9 mouse cellular contexts compared by ENCODE assay signal in the genomic region with DNA sequence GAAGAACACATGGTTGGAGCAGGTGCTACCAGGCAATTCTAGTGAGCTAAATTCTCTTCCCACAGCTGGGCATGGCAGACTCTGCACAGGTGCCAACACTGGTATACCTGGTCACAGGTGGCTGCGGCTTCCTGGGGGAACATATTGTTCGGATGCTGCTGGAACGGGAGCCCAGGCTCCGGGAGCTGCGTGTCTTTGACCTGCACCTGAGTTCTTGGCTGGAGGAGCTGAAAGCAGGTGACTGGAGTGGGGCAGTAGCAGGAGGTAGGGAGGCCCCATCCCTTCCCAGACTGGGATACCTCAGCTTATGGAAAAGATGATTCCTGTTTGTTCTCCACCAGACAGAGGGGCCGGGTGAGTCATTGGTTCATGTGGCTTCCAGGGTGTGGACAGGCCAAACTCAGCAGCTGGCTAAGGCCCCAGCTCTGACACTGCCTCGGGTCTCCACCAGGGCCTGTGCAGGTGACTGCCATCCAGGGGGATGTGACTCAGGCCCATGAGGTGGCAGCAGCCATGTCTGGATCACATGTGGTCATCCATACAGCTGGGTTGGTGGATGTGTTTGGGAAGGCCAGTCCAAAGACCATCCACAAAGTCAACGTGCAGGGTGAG. TPM values are rescaled to one million over a fixed set of nuclear protein-coding genes. Genes with fewer than 3 reads are reported as not detected.
DNase-seq lines count a peak whose midpoint lies in the region; ATAC-seq and TF ChIP-seq lines count a peak whose summit lies in the region.
"Had no signal": no experiment of that assay in that cellular context is flagged by ENCODE, and none has a peak within 500 bp of the region (broad histone marks: within the 10 kb centered on the region; RNA-seq: fewer than 3 reads in every experiment).

No protein-coding gene starts in this region.

- peaks cover 55% of the 10 kb centered on the region for H3K4me1 ChIP-seq in megakaryocyte, embryonic 14.5 days
- peaks cover 8% of the 10 kb centered on the region for H3K4me1 ChIP-seq in heart, postnatal 0 days (ENCODE audit: control insufficient read depth, insufficient read depth)

- peak overlapping the region; percentile 34; the same call in 1 of the 2 replicates for H3K9ac ChIP-seq in heart, postnatal 0 days (replicated peaks; ENCODE audit: low read depth, low read length)

- WGBS in heart, postnatal 0 days, result 87% methylated on average over 8 of the region's 8 CpGs

- H3K9me3 ChIP-seq in megakaryocyte, embryonic 14.5 days, result no peaks in the 10 kb centered on the region
- no peaks in the 10 kb centered on the region for H3K9me3 ChIP-seq in heart, postnatal 0 days (replicated peaks; ENCODE audit: control insufficient read depth, low read length)

- H3K27me3 ChIP-seq in megakaryocyte, embryonic 14.5 days (replicated peaks), result no peaks in the 10 kb centered on the region
- H3K27me3 ChIP-seq in heart, postnatal 0 days (ENCODE audit: control insufficient read depth, insufficient read depth, low read length), result no peaks in the 10 kb centered on the region

- ATAC-seq in cerebellum, adult (ENCODE audit: insufficient number of reproducible peaks, low FRiP score, low TSS enrichment), result no peak
- ATAC-seq in megakaryocyte, adult 5-6 weeks (ENCODE audit: poor library complexity, severe bottlenecking), result no peak
- ATAC-seq in heart, postnatal 0 days (ENCODE audit: insufficient read depth, low read depth), result no peak

- peak overlapping the region; percentile 60 for H3K4me2 ChIP-seq in heart, postnatal 0 days (ENCODE audit: low read depth, low read length)

- TF ChIP-seq EP300 in heart, postnatal 0 days (IDR thresholded peaks at IDR 0.05; ENCODE audit: low read depth), result no peak

- peak overlapping the region; percentile 94 for H3K4me3 ChIP-seq in megakaryocyte, embryonic 14.5 days (replicated peaks)
- peak overlapping the region; percentile 35 for H3K4me3 ChIP-seq in heart, postnatal 0 days (ENCODE audit: low read depth, low read length)

- H3K36me3 ChIP-seq in megakaryocyte, embryonic 14.5 days (replicated peaks; ENCODE audit: low read length), result peaks cover 79% of the 10 kb centered on the region
- peaks cover 36% of the 10 kb centered on the region for H3K36me3 ChIP-seq in heart, postnatal 0 days (replicated peaks; ENCODE audit: control insufficient read depth, insufficient read depth, low read length)

- H3K27ac ChIP-seq in heart, postnatal 0 days (ENCODE audit: low read depth), result peak overlapping the region; percentile 41; the same call in 1 of the 2 replicates

- no peak for TF ChIP-seq CTCF in heart, postnatal 0 days (IDR thresholded peaks at IDR 0.05; ENCODE audit: low read depth)

- DNase-seq in cerebellum, adult 18-20 months, result peak; percentile 40 to 57
- no peak for DNase-seq in heart, postnatal 0 days (ENCODE audit: low spot score)
- peak; percentile 19 for DNase-seq in lung, postnatal 36 days
- no peak for DNase-seq in layer of hippocampus, adult 9-10 months (ENCODE audit: low spot score)
- no peak for DNase-seq in spleen, postnatal 14 days (ENCODE audit: low spot score in 2 of 2)

RNA-seq across cellular contexts. Expression of a gene that starts 0.7 kb away (rescaled TPM):
- 13.9 and 53.3 TPM in 2 replicates for polyA plus RNA-seq in megakaryocyte, embryonic 14.5 days (2012; ENCODE audit: insufficient read depth, low replicate concordance)
- 27.0 and 30.9 TPM in 2 replicates for total RNA-seq in megakaryocyte, adult 5-6 weeks (2015)
- 28.5 and 28.7 TPM in 2 replicates for total RNA-seq in megakaryocyte, adult 5-6 weeks (2017)
- total RNA-seq in heart, postnatal 0 days (2014; rRNA removed; ENCODE audit: low replicate concordance), result 36.1 and 47.4 TPM in 2 replicates
- 23.3 and 27.4 TPM in 2 replicates for polyA plus RNA-seq in heart, postnatal 0 days (2015; fragmentation: Nextera tagmentation; extraction: Ambion mirVana)

RNA-seq across cellular contexts. Expression of a gene that starts 15.7 kb away (rescaled TPM):
- not detected in 2 replicates for polyA plus RNA-seq in megakaryocyte, embryonic 14.5 days (2012; ENCODE audit: insufficient read depth, low replicate concordance)
- not detected in 2 replicates for total RNA-seq in megakaryocyte, adult 5-6 weeks (2015)
- total RNA-seq in megakaryocyte, adult 5-6 weeks (2017), result not detected in 2 replicates
- total RNA-seq in heart, postnatal 0 days (2014; rRNA removed; ENCODE audit: low replicate concordance), result not detected in 2 replicates
- not detected in 2 replicates for polyA plus RNA-seq in heart, postnatal 0 days (2015; fragmentation: Nextera tagmentation; extraction: Ambion mirVana)
- polyA plus RNA-seq: large intestine, adult 2 months had no signal

RNA-seq across cellular contexts. Expression of a gene that starts 23.0 kb away (rescaled TPM):
- polyA plus RNA-seq in megakaryocyte, embryonic 14.5 days (2012; ENCODE audit: insufficient read depth, low replicate concordance), result 27.2 and 167 TPM in 2 replicates
- total RNA-seq in megakaryocyte, adult 5-6 weeks (2015), result 59.2 and 68.7 TPM in 2 replicates
- 37.7 and 45.0 TPM in 2 replicates for total RNA-seq in megakaryocyte, adult 5-6 weeks (2017)
- total RNA-seq in heart, postnatal 0 days (2014; rRNA removed; ENCODE audit: low replicate concordance), result 4.5 and 14.5 TPM in 2 replicates
- polyA plus RNA-seq in heart, postnatal 0 days (2015; fragmentation: Nextera tagmentation; extraction: Ambion mirVana), result 44.7 and 46.5 TPM in 2 replicates

RNA-seq across cellular contexts. Expression of a gene that starts 23.2 kb away (rescaled TPM):
- polyA plus RNA-seq in megakaryocyte, embryonic 14.5 days (2012; ENCODE audit: insufficient read depth, low replicate concordance), result 0.02 TPM in 1 of 2 replicates, not detected in the other
- total RNA-seq in megakaryocyte, adult 5-6 weeks (2015), result 0.04 TPM in 1 of 2 replicates, not detected in the other
- total RNA-seq in megakaryocyte, adult 5-6 weeks (2017), result not detected in 2 replicates
- total RNA-seq in heart, postnatal 0 days (2014; rRNA removed; ENCODE audit: low replicate concordance), result 0.15 and 0.19 TPM in 2 replicates
- 0.38 and 0.51 TPM in 2 replicates for polyA plus RNA-seq in heart, postnatal 0 days (2015; fragmentation: Nextera tagmentation; extraction: Ambion mirVana)

RNA-seq across cellular contexts. Expression of a gene that starts 24.6 kb away (rescaled TPM):
- polyA plus RNA-seq in megakaryocyte, embryonic 14.5 days (2012; ENCODE audit: insufficient read depth, low replicate concordance), result 32.9 and 47.6 TPM in 2 replicates
- 35.2 and 43.3 TPM in 2 replicates for total RNA-seq in megakaryocyte, adult 5-6 weeks (2015)
- total RNA-seq in megakaryocyte, adult 5-6 weeks (2017), result 7.7 and 9.8 TPM in 2 replicates
- 7.5 and 14.4 TPM in 2 replicates for total RNA-seq in heart, postnatal 0 days (2014; rRNA removed; ENCODE audit: low replicate concordance)
- polyA plus RNA-seq in heart, postnatal 0 days (2015; fragmentation: Nextera tagmentation; extraction: Ambion mirVana), result 6.0 and 7.6 TPM in 2 replicates

Comparison
In these comparisons a context has a peak if more than half of its experiments do, and no peak if none do; other contexts are left out.
1. DNase-seq: peak in cerebellum, adult 18-20 months (2 of 2) and lung, postnatal 36 days (single experiment); none in heart, postnatal 0 days (single experiment), layer of hippocampus, adult 9-10 months (single experiment) and spleen, postnatal 14 days (0 of 2).